Mouse (Mus musculus): ENCODE measurements around the gene Cacna1a. TPM values are rescaled to one million over a fixed set of nuclear protein-coding genes. Genes with fewer than 3 reads are reported as not detected.

Gene Cacna1a
- not detected in 2 replicates for total RNA-seq (2015; ENCODE audit: low replicate concordance)
- total RNA-seq (2017; ENCODE audit: low replicate concordance) = not detected in 2 replicates

- no peak for ATAC-seq (replicated peaks; ENCODE audit: low FRiP score, poor library complexity, severe bottlenecking)
Observed at GRCm38 (mm10) chr8:84388275-84388674, at the start of gene Cacna1a. Gene Cacna1a (plus strand): TSS chr8:84388440.

- no peak for ATAC-seq (replicated peaks; ENCODE audit: low FRiP score, poor library complexity, severe bottlenecking)
Observed at GRCm38 (mm10) chr8:84338493-84338892, 49.7 kb upstream of the Cacna1a start.

GRCm38 (mm10) chr8:84339320-84339719, 48.9 kb upstream of the Cacna1a start:
- ATAC-seq (replicated peaks; ENCODE audit: low FRiP score, poor library complexity, severe bottlenecking) = no peak

GRCm38 (mm10) chr8:84339867-84340266, 48.4 kb upstream of the Cacna1a start:
- no peak for ATAC-seq (replicated peaks; ENCODE audit: low FRiP score, poor library complexity, severe bottlenecking)

GRCm38 (mm10) chr8:84340671-84341070, 47.6 kb upstream of the Cacna1a start:
- ATAC-seq (replicated peaks; ENCODE audit: low FRiP score, poor library complexity, severe bottlenecking) = no peak

- no peak for ATAC-seq (replicated peaks; ENCODE audit: low FRiP score, poor library complexity, severe bottlenecking)
Observed at GRCm38 (mm10) chr8:84345493-84345892, 42.7 kb upstream of the Cacna1a start.

GRCm38 (mm10) chr8:84346421-84346820, 41.8 kb upstream of the Cacna1a start:
- ATAC-seq (replicated peaks; ENCODE audit: low FRiP score, poor library complexity, severe bottlenecking) = no peak

- no peak for ATAC-seq (replicated peaks; ENCODE audit: low FRiP score, poor library complexity, severe bottlenecking)
Observed at GRCm38 (mm10) chr8:84349526-84349925, 38.7 kb upstream of the Cacna1a start.

- ATAC-seq (replicated peaks; ENCODE audit: low FRiP score, poor library complexity, severe bottlenecking) = no peak
Observed at GRCm38 (mm10) chr8:84350960-84351359, 37.3 kb upstream of the Cacna1a start.

GRCm38 (mm10) chr8:84356482-84356881, 31.8 kb upstream of the Cacna1a start:
- no peak for ATAC-seq (replicated peaks; ENCODE audit: low FRiP score, poor library complexity, severe bottlenecking)

GRCm38 (mm10) chr8:84357631-84358371, 30.4 kb upstream of the Cacna1a start:
- ATAC-seq (replicated peaks; ENCODE audit: low FRiP score, poor library complexity, severe bottlenecking) = 0 out of 2 replicates have a peak, but pooled peaks have one; percentile 56

- ATAC-seq (replicated peaks; ENCODE audit: low FRiP score, poor library complexity, severe bottlenecking) = peak; percentile 56; the same call in 1 of the 2 replicates
Observed at GRCm38 (mm10) chr8:84363428-84364134, 24.7 kb upstream of the Cacna1a start.

- ATAC-seq (replicated peaks; ENCODE audit: low FRiP score, poor library complexity, severe bottlenecking) = no peak
Observed at GRCm38 (mm10) chr8:84365197-84365596, 23.0 kb upstream of the Cacna1a start.

GRCm38 (mm10) chr8:84370972-84371371, 17.3 kb upstream of the Cacna1a start:
- no peak for ATAC-seq (replicated peaks; ENCODE audit: low FRiP score, poor library complexity, severe bottlenecking)

GRCm38 (mm10) chr8:84375038-84375437, 13.2 kb upstream of the Cacna1a start:
- ATAC-seq (replicated peaks; ENCODE audit: low FRiP score, poor library complexity, severe bottlenecking) = no peak

- ATAC-seq (replicated peaks; ENCODE audit: low FRiP score, poor library complexity, severe bottlenecking) = no peak
Observed at GRCm38 (mm10) chr8:84375803-84376202, 12.4 kb upstream of the Cacna1a start.

GRCm38 (mm10) chr8:84376564-84376963, 11.7 kb upstream of the Cacna1a start:
- no peak for ATAC-seq (replicated peaks; ENCODE audit: low FRiP score, poor library complexity, severe bottlenecking)

- no peak for ATAC-seq (replicated peaks; ENCODE audit: low FRiP score, poor library complexity, severe bottlenecking)
Observed at GRCm38 (mm10) chr8:84381676-84382075, 6.6 kb upstream of the Cacna1a start.

GRCm38 (mm10) chr8:84388773-84389172, 533 bp downstream of the Cacna1a start:
- no peak for ATAC-seq (replicated peaks; ENCODE audit: low FRiP score, poor library complexity, severe bottlenecking)

- no peak for ATAC-seq (replicated peaks; ENCODE audit: low FRiP score, poor library complexity, severe bottlenecking)
Observed at GRCm38 (mm10) chr8:84389173-84389572, 933 bp downstream of the Cacna1a start.

- ATAC-seq (replicated peaks; ENCODE audit: low FRiP score, poor library complexity, severe bottlenecking) = no peak
Observed at GRCm38 (mm10) chr8:84391611-84392010, 3.4 kb downstream of the Cacna1a start.
